Mouse (Mus musculus): ENCODE data around the gene Gm49392. TPM values are rescaled to one million over a fixed set of nuclear protein-coding genes. Genes with fewer than 3 reads are reported as not detected.
"Not testable (repeated sequence)": the region's sequence is repeated elsewhere in the genome, so short reads cannot be mapped to it uniquely, and the experiment has no call there.

The Gm49392 gene
- polyA plus RNA-seq (2014; fragmentation: Nextera tagmentation; extraction: Ambion mirVana) = not detected in 2 replicates

DNA sequence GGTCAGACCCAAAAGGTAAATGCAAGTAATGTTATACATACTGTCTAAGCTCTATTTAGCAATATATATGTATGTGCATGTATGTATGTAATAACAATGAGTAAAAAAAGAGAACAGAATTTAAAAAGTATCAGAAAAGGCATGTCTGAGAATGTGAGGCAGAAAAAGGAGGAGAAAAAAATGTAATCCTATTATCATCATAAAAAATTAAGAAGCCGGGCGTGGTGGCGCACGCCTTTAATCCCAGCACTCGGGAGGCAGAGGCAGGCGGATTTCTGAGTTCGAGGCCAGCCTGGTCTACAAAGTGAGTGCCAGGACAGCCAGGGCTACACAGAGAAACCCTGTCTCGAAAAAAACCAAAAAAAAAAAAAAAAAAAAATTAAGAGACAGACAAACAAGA lies at the start of gene Gm49392:
Gm49392 (minus strand) TSS at position 101 of the 400 bp plus-strand sequence.
- 94% methylated on average over 6 of the region's 8 CpGs for WGBS
- H3K27me3 ChIP-seq (ENCODE audit: control insufficient read depth, insufficient read depth, low read length); H3K9me3 ChIP-seq (ENCODE audit: control insufficient read depth, low read length); H3K9ac ChIP-seq (ENCODE audit: low read length); H3K4me3 ChIP-seq (ENCODE audit: low read depth, low read length); ATAC-seq (replicated peaks; ENCODE audit: low FRiP score); H3K4me2 ChIP-seq (ENCODE audit: low read depth, low read length, severe bottlenecking); H3K36me3 ChIP-seq (ENCODE audit: control insufficient read depth, insufficient read depth, low read length); DNase-seq (ENCODE audit: low spot score); H3K4me1 ChIP-seq (replicated peaks; ENCODE audit: control insufficient read depth, insufficient read depth, low read length); H3K27ac ChIP-seq (ENCODE audit: low read depth, low read length): not testable (repeated sequence)

DNA sequence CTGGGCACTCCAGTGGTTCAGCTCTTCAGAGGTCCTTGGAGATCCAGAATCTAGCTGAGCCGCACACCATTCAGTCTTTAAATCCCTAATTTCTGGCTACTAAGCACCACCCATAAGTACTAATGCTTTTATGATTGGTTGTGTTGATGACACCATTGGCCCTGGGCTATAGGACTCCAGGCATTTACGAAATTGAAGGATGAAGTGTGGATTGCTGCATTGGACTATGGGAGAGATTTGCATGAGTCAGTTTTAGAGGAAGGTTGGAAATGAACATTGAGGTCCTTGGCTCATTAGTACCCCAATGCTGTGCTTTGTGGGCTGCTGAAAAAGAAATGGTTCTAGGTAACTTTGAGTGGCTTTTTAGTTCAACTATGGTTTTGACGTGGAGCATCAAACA lies 45.2 kb upstream of the Gm49392 start, which contains the start of gene Tpbpa:
Tpbpa (minus strand) TSS at position 101 of the 400 bp plus-strand sequence.
- H3K4me3 ChIP-seq (ENCODE audit: low read depth, low read length); H3K9me3 ChIP-seq (ENCODE audit: control insufficient read depth, low read length); H3K27ac ChIP-seq (ENCODE audit: low read depth, low read length); DNase-seq (ENCODE audit: low spot score); H3K4me1 ChIP-seq (replicated peaks; ENCODE audit: control insufficient read depth, insufficient read depth, low read length); H3K9ac ChIP-seq (ENCODE audit: low read length); H3K4me2 ChIP-seq (ENCODE audit: low read depth, low read length, severe bottlenecking); H3K27me3 ChIP-seq (ENCODE audit: control insufficient read depth, insufficient read depth, low read length); H3K36me3 ChIP-seq (ENCODE audit: control insufficient read depth, insufficient read depth, low read length); ATAC-seq (replicated peaks; ENCODE audit: low FRiP score): not testable (repeated sequence)
- 80% methylated on average over 3 of the region's 3 CpGs for WGBS

DNA sequence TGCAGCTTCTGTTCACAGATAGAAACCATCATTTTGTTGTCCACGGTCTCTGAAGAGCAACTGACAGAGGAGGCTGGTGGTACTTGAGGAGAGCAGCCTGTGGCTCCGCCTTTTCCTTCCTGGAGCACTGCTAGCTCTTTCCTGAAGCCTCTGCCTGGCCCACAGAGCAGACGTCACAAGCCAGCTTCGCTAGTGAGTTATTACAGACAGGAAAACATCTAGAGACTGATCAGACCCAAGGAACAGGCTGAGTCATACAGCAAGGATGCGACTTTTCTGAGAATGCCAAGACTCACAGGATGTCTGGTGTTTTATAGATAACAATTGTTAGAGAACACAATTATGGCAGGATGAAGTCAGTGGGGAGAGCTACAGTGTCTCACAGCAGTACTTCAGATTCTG lies 39.8 kb upstream of the Gm49392 start, which contains the start of the genes Gm49391 and Ctla2a:
Gm49391 (minus strand) TSS at position 72 of the 402 bp plus-strand sequence.
Ctla2a (minus strand) TSS at position 126 of the 402 bp plus-strand sequence.
- DNase-seq (ENCODE audit: low spot score) (peak; percentile 48), ATAC-seq (replicated peaks; ENCODE audit: low FRiP score) (no peak)
- 71% methylated on average over 5 of the region's 5 CpGs for WGBS
- H3K4me3 ChIP-seq (ENCODE audit: low read depth, low read length) = no peak within 1 kb of the TSS
- H3K27me3 ChIP-seq (ENCODE audit: control insufficient read depth, insufficient read depth, low read length) = no peaks in the 10 kb centered on the region
- no peaks in the 10 kb centered on the region; the same call in 1 of the 2 replicates for H3K9me3 ChIP-seq (ENCODE audit: control insufficient read depth, low read length)
- H3K27ac ChIP-seq (ENCODE audit: low read depth, low read length) = no peak within 1 kb of the TSS
- no peaks in the 10 kb centered on the region for H3K4me1 ChIP-seq (replicated peaks; ENCODE audit: control insufficient read depth, insufficient read depth, low read length)
- no peak within 1 kb of the TSS for H3K9ac ChIP-seq (ENCODE audit: low read length)
- no peak within 1 kb of the TSS for H3K4me2 ChIP-seq (ENCODE audit: low read depth, low read length, severe bottlenecking)
- no peaks in the 10 kb centered on the region for H3K36me3 ChIP-seq (ENCODE audit: control insufficient read depth, insufficient read depth, low read length)

DNA sequence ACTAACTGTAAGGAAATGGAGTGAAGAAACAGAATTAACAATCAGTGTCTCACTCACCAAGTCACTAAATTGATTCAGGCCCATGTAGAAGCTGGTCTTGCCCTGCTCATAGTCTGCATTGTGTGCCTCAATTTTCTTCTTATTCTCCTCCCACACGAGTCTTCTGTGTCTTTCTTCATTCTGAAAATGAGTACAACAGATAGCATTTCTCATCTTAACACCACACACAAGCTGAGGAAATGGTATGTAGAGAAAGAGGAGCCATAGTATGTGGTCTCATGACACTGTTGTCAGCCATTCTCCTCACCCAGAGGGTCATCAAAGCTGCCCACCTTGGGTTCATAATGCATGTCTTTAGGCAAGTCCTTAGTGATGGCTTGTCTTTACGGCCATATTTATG lies 38.8 kb upstream of the Gm49392 start, which contains the start of gene Gm49393:
Gm49393 (minus strand) TSS at position 101 of the 400 bp plus-strand sequence.
- 70% methylated on average over 2 of the region's 2 CpGs for WGBS
- not testable (repeated sequence) for ATAC-seq (replicated peaks; ENCODE audit: low FRiP score)

DNA sequence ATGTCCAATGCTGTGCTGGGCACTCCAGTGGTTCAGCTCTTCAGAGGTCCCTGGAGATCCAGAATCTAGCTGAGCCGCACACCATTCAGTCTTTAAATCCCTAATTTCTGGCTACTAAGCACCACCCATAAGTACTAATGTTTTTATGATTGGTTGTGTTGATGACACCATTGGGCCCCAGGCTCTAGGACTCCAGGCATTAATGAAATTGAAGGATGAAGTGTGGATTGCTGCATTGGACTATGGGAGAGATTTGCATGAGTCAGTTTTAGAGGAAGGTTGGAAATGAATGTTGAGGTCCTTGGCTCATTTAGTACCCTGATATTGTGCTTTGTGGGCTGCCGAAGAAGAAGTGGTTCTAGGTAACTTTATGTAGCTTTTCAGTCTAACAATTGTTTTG lies 8.1 kb upstream of the Gm49392 start, which contains the start of gene Tpbpb:
Tpbpb (minus strand) TSS at position 101 of the 400 bp plus-strand sequence.
- H3K27me3 ChIP-seq (ENCODE audit: control insufficient read depth, insufficient read depth, low read length); H3K9me3 ChIP-seq (ENCODE audit: control insufficient read depth, low read length); H3K36me3 ChIP-seq (ENCODE audit: control insufficient read depth, insufficient read depth, low read length); H3K4me3 ChIP-seq (ENCODE audit: low read depth, low read length); H3K4me2 ChIP-seq (ENCODE audit: low read depth, low read length, severe bottlenecking); H3K9ac ChIP-seq (ENCODE audit: low read length); H3K27ac ChIP-seq (ENCODE audit: low read depth, low read length); H3K4me1 ChIP-seq (replicated peaks; ENCODE audit: control insufficient read depth, insufficient read depth, low read length); ATAC-seq (replicated peaks; ENCODE audit: low FRiP score); DNase-seq (ENCODE audit: low spot score): not testable (repeated sequence)
- 88% methylated on average over 2 of the region's 2 CpGs for WGBS

More for the DNA sequence above, 38.8 kb upstream of the Gm49392 start, which contains the start of gene Gm49393:
- H3K9ac ChIP-seq (ENCODE audit: low read length); H3K27ac ChIP-seq (ENCODE audit: low read depth, low read length); H3K4me1 ChIP-seq (replicated peaks; ENCODE audit: control insufficient read depth, insufficient read depth, low read length); DNase-seq (ENCODE audit: low spot score); H3K4me3 ChIP-seq (ENCODE audit: low read depth, low read length); H3K9me3 ChIP-seq (ENCODE audit: control insufficient read depth, low read length); H3K36me3 ChIP-seq (ENCODE audit: control insufficient read depth, insufficient read depth, low read length); H3K4me2 ChIP-seq (ENCODE audit: low read depth, low read length, severe bottlenecking); H3K27me3 ChIP-seq (ENCODE audit: control insufficient read depth, insufficient read depth, low read length): not testable (repeated sequence)

DNA sequence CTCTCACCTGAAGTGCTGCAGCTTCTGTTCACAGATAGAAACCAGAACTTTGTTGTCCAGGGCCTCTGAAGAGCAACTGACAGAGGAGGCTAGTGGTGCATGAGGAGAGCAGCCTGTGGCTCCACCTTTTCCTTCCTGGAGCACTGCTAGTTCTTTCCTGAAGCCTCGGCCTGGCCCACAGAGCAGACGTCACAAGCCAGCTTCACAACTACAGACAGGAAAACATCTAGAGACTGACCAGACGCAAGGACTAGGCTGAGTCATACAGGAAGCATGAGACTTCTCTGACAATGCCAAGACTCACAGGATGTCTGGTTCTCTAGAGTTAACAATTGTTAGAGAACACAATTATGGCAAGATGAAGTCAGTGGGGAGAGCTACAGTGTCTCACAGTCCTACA lies 634 bp upstream of the Gm49392 start, which contains the start of gene Ctla2b:
Ctla2b (minus strand) TSS at position 120 of the 400 bp plus-strand sequence.
- no peaks in the 10 kb centered on the region for H3K36me3 ChIP-seq (ENCODE audit: control insufficient read depth, insufficient read depth, low read length)
- H3K4me2 ChIP-seq (ENCODE audit: low read depth, low read length, severe bottlenecking) = no peak within 1 kb of the TSS
- H3K4me3 ChIP-seq (ENCODE audit: low read depth, low read length) = no peak within 1 kb of the TSS
- no peaks in the 10 kb centered on the region for H3K4me1 ChIP-seq (replicated peaks; ENCODE audit: control insufficient read depth, insufficient read depth, low read length)
- no peak within 1 kb of the TSS for H3K9ac ChIP-seq (ENCODE audit: low read length)
- no peak within 1 kb of the TSS for H3K27ac ChIP-seq (ENCODE audit: low read depth, low read length)
- H3K27me3 ChIP-seq (ENCODE audit: control insufficient read depth, insufficient read depth, low read length) = no peaks in the 10 kb centered on the region
- 88% methylated on average over 3 of the region's 3 CpGs for WGBS
- DNase-seq (ENCODE audit: low spot score) = no peak
- H3K9me3 ChIP-seq (ENCODE audit: control insufficient read depth, low read length) = 0 out of 2 replicates have a peak, but pooled peaks cover 2% of the 10 kb centered on the region
- ATAC-seq (replicated peaks; ENCODE audit: low FRiP score) = no peak

DNA sequence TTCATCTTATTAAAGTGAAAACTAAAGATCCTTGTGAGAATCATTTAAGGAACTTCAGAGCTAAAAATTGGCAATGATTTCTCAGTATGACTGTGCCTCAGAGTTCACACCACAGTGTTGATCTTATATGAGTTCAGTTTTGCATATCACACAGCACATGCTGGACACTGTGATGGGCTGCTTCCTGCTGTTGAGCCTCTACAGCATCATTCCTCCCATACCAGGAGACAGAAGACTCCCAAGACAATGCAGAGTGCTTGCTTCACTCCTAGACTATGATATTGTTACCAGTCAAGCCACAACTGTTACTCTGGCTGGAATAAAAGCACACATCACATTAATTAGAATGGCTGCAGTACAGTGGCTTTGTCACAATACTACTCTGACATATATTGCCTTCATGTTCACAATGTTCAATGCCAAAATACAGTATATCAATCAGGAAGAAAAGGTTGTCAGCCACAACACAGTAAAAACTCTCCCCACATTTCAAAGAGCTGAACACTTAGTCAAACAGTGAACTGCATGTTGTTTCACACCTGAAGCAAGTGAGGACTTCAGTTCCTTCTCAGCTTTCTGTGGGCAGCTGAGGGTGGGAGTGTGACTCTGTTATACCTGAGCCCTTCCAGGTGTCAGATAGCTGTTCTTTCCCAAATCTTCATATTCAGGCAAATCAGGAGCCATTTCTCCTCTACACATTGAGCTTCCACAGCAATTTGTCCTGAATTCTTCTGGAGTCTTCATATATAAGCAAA lies 1.1 kb downstream of the Gm49392 start:
- Histone ChIP-seq H3K9ac (ENCODE audit: low read length) (no peak overlapping the region), H3K36me3 (ENCODE audit: control insufficient read depth, insufficient read depth, low read length) (no peaks in the 10 kb centered on the region), H3K4me3 (ENCODE audit: low read depth, low read length) (no peak overlapping the region), H3K27ac (ENCODE audit: low read depth, low read length) (no peak overlapping the region), H3K27me3 (ENCODE audit: control insufficient read depth, insufficient read depth, low read length) (no peaks in the 10 kb centered on the region), H3K4me1 (replicated peaks; ENCODE audit: control insufficient read depth, insufficient read depth, low read length) (no peaks in the 10 kb centered on the region), H3K9me3 (ENCODE audit: control insufficient read depth, low read length) (no peaks in the 10 kb centered on the region), H3K4me2 (ENCODE audit: low read depth, low read length, severe bottlenecking) (no peak overlapping the region)
- ATAC-seq (replicated peaks; ENCODE audit: low FRiP score) (no peak), DNase-seq (ENCODE audit: low spot score) (no peak)

DNA sequence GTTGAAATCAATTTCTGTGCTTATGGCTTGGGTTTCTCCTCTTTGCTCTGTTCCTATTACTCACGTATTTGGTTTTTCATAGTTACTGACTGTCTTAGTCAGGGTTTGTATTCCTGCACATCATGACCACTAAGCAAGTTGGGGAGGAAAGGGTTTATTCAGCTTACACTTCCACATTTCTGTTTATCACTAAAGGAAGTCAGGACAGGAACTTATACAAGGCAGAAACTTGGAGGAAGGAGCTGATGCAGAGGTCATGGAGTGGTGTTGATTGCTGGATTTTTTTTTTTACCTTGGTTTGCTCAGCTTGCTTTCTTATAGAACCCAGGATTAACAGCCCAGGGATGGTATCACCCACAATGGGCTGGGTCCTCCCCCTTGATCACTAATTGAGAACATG lies 4.4 kb downstream of the Gm49392 start:
- H3K36me3 ChIP-seq (ENCODE audit: control insufficient read depth, insufficient read depth, low read length) = no peaks in the 10 kb centered on the region
- no peak for DNase-seq (ENCODE audit: low spot score)
- H3K4me2 ChIP-seq (ENCODE audit: low read depth, low read length, severe bottlenecking) = no peak overlapping the region
- H3K27ac ChIP-seq (ENCODE audit: low read depth, low read length) = no peak overlapping the region
- no peak overlapping the region for H3K9ac ChIP-seq (ENCODE audit: low read length)
- ATAC-seq (replicated peaks; ENCODE audit: low FRiP score) = no peak
- no peaks in the 10 kb centered on the region for H3K27me3 ChIP-seq (ENCODE audit: control insufficient read depth, insufficient read depth, low read length)
- no peaks in the 10 kb centered on the region for H3K9me3 ChIP-seq (ENCODE audit: control insufficient read depth, low read length)
- 93% methylated on average over 1 of the region's 1 CpGs for WGBS
- no peaks in the 10 kb centered on the region for H3K4me1 ChIP-seq (replicated peaks; ENCODE audit: control insufficient read depth, insufficient read depth, low read length)
- H3K4me3 ChIP-seq (ENCODE audit: low read depth, low read length) = no peak overlapping the region

All from forebrain, embryonic 11.5 days (tissue).